Mouse (Mus musculus) brain, embryonic 14.5 days (tissue): ENCODE measurements around the gene Nfkbie.

ENCODE experiments used
- CTCF ChIP-seq: fragments of 200-500 bp; IDR thresholded peaks from 2 replicates; pipeline ENCODE4 v1.5.1; 2012; ENCODE audit warnings: inconsistent platforms, mild to moderate bottlenecking, moderate library complexity, borderline replicate concordance; ENCODE audit not compliant: insufficient read depth, insufficient read length; ENCODE audit errors: extremely low read depth
- POLR2A ChIP-seq: fragments of 200-500 bp; IDR thresholded peaks from 2 replicates; pipeline ENCODE4 v1.6.1; 2012; ENCODE audit warnings: mild to moderate bottlenecking, inconsistent platforms, borderline replicate concordance; ENCODE audit not compliant: poor library complexity, insufficient read depth, insufficient read length, severe bottlenecking; ENCODE audit errors: extremely low read depth

DNA sequence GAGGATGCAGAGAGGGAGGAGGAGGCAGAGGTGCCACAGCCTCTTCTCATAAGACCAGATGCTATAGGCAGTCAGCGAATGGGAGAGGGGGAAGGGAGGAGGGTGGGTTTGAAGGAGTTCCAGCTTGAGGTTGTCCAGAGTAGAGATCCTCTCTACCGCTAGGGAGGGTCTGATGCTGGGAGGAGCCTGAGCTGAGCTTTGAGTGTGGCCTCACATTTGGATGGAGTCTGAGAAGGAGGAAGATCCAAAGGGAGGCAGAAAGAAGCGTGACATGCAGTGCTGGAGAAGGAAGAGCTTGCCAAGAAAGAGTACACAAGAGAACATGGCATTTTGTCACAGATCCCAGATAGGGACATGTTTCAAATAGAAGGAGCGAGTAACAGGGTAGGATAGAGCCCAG, 17.1 kb upstream of the Nfkbie start:
- TF ChIP-seq CTCF (no peak), POLR2A (no peak)
